Mouse (Mus musculus) lung, embryonic 16.5 days (tissue): ENCODE results near the gene Cbr3. TPM values are rescaled to one million over a fixed set of nuclear protein-coding genes. Genes with fewer than 3 reads are reported as not detected.

Experiments
- polyA plus RNA-seq: library from polyadenylated mRNA; unstranded; fragments of >200 nt; fragmentation: Nextera tagmentation; extraction: Ambion mirVana; gene quantifications from 2 replicates; pipeline ENCODE4 v1.2.1, GENCODE M21; 2015

The Cbr3 gene
- polyA plus RNA-seq, 1 experiment from 2014 or later = 9.0 TPM

Other genes with a start within 250 kb of the Cbr3 start
- gene Setd4, start 79.2 kb upstream of the Cbr3 start, polyA plus RNA-seq = 9.9 and 12.5 TPM in 2 replicates
- 88.1 and 95.2 TPM in 2 replicates for gene Cbr1, start 77.4 kb upstream of the Cbr3 start, polyA plus RNA-seq
- gene Gm5678, start 55.1 kb upstream of the Cbr3 start, polyA plus RNA-seq = not detected in 2 replicates
- 17.2 and 19.3 TPM in 2 replicates for gene Dop1b, start 28.7 kb downstream of the Cbr3 start, polyA plus RNA-seq
- gene Morc3, start 148.9 kb downstream of the Cbr3 start, polyA plus RNA-seq = 34.8 and 35.5 TPM in 2 replicates
- 59.1 and 68.1 TPM in 2 replicates for gene Chaf1b, start 200.7 kb downstream of the Cbr3 start, polyA plus RNA-seq